In genomic region chr16:13239544-13239943, GRCm38 (mm10) we compare ENCODE assay signal across 13 mouse cellular contexts. TPM values are rescaled to one million over a fixed set of nuclear protein-coding genes. Genes with fewer than 3 reads are reported as not detected.
DNase-seq lines count a peak whose midpoint lies in the region; ATAC-seq lines count a peak whose summit lies in the region.
"Had no signal": no experiment of that assay in that cellular context is flagged by ENCODE, and none has a peak within 500 bp of the region (broad histone marks: within the 10 kb centered on the region; RNA-seq: fewer than 3 reads in every experiment).

No protein-coding gene starts in this region.

- ATAC-seq in cerebellum, adult (ENCODE audit: insufficient number of reproducible peaks, low FRiP score, low TSS enrichment) = no peak
- ATAC-seq: forebrain, embryonic 14.5 days had no signal

- DNase-seq in gastrocnemius, adult 18-20 months (ENCODE audit: low spot score) = peak; percentile 76
- DNase-seq in gastrocnemius, postnatal 10 days = no peak
- peak; percentile 51 for DNase-seq in adipocyte (ENCODE audit: low spot score)
- DNase-seq in gastrocnemius, adult 8-10 months (ENCODE audit: low spot score in 2 of 2) = peak; percentile 45 to 66
- DNase-seq in lung, postnatal 36 days = peak; percentile 77
- DNase-seq in kidney, postnatal 14 days = no peak
- DNase-seq in layer of hippocampus, postnatal 10 days (ENCODE audit: low spot score in 2 of 2) = no peak
- DNase-seq: cerebellum, adult 8-10 months; kidney, postnatal 25 days; lung, embryonic 14.5 days; thymus, postnatal 4 days had no signal

RNA-seq across cellular contexts. Expression of gene Mrtfb, which starts 16.7 kb away (rescaled TPM):
- total RNA-seq in gastrocnemius, adult 18-20 months (2021) = 10 to 100 TPM; 23.7 to 24.0 TPM
- total RNA-seq in gastrocnemius, postnatal 10 days (2021) = 10 to 100 TPM; 39.5 TPM
- total RNA-seq in gastrocnemius, adult 8-10 months (2022) = 10 to 100 TPM; 24.7 to 25.9 (median 25.6) TPM
- 100 to 1,000 TPM in 1 of 2 experiments, 10 to 100 TPM in 1; 92.1 to 104 TPM for total RNA-seq in layer of hippocampus, postnatal 10 days (2021)

Comparison
In these comparisons a context has a peak if more than half of its experiments do, and no peak if none do; other contexts are left out.
1. DNase-seq: peak in gastrocnemius, adult 18-20 months (single experiment), adipocyte (single experiment), gastrocnemius, adult 8-10 months (2 of 2) and lung, postnatal 36 days (single experiment); none in gastrocnemius, postnatal 10 days (single experiment), kidney, postnatal 14 days (single experiment) and layer of hippocampus, postnatal 10 days (0 of 2).